Mouse (Mus musculus): ENCODE measurements at regions not wholly inside any gene's neighbourhood (a gene's known extent, or its start where the extent isn't known, plus 50 kb on each side); places are given as distances from the start of the nearest gene placed in this dataset.

GRCm38 (mm10) chr9:12692329-12692728, 553.3 kb downstream of the Jrkl start:
- TF ChIP-seq CTCF (IDR thresholded peaks at IDR 0.05), result peak; percentile 51
- Histone ChIP-seq H3K4me1 (ENCODE audit: insufficient read depth, low read length) (no peaks in the 10 kb centered on the region), H3K36me3 (ENCODE audit: insufficient read depth, low read length) (no peaks in the 10 kb centered on the region), H3K27ac (ENCODE audit: low read depth, low read length) (no peak overlapping the region), H3K9me3 (ENCODE audit: low read length) (no peaks in the 10 kb centered on the region), H3K4me3 (ENCODE audit: low read depth, low read length) (no peak overlapping the region), H3K4me2 (ENCODE audit: low read depth, low read length, poor library complexity, severe bottlenecking) (no peak overlapping the region), H3K27me3 (ENCODE audit: insufficient read depth, low read length) (no peaks in the 10 kb centered on the region), H3K9ac (replicated peaks; ENCODE audit: low read length, poor library complexity, severe bottlenecking) (no peak overlapping the region)
- DNase-seq (ENCODE audit: low spot score) (no peak), ATAC-seq (ENCODE audit: low FRiP score) (no peak)
- WGBS, result 58% methylated on average over 4 of the region's 4 CpGs

- Histone ChIP-seq H3K4me2 (ENCODE audit: low read depth, low read length, poor library complexity, severe bottlenecking) (no peak overlapping the region), H3K36me3 (ENCODE audit: insufficient read depth, low read length) (no peaks in the 10 kb centered on the region), H3K9me3 (ENCODE audit: low read length) (no peaks in the 10 kb centered on the region), H3K4me1 (ENCODE audit: insufficient read depth, low read length) (no peaks in the 10 kb centered on the region), H3K4me3 (ENCODE audit: low read depth, low read length) (no peak overlapping the region), H3K27me3 (ENCODE audit: insufficient read depth, low read length) (no peaks in the 10 kb centered on the region), H3K9ac (replicated peaks; ENCODE audit: low read length, poor library complexity, severe bottlenecking) (no peak overlapping the region), H3K27ac (ENCODE audit: low read depth, low read length) (no peak overlapping the region)
- TF ChIP-seq CTCF (IDR thresholded peaks at IDR 0.05), result no peak
- no peak for ATAC-seq (ENCODE audit: low FRiP score)
- 55% methylated on average over 1 of the region's 1 CpGs for WGBS
- DNase-seq (ENCODE audit: low spot score), result no peak
Observed at GRCm38 (mm10) chr9:12690948-12691279, 554.7 kb downstream of the Jrkl start.

DNA sequence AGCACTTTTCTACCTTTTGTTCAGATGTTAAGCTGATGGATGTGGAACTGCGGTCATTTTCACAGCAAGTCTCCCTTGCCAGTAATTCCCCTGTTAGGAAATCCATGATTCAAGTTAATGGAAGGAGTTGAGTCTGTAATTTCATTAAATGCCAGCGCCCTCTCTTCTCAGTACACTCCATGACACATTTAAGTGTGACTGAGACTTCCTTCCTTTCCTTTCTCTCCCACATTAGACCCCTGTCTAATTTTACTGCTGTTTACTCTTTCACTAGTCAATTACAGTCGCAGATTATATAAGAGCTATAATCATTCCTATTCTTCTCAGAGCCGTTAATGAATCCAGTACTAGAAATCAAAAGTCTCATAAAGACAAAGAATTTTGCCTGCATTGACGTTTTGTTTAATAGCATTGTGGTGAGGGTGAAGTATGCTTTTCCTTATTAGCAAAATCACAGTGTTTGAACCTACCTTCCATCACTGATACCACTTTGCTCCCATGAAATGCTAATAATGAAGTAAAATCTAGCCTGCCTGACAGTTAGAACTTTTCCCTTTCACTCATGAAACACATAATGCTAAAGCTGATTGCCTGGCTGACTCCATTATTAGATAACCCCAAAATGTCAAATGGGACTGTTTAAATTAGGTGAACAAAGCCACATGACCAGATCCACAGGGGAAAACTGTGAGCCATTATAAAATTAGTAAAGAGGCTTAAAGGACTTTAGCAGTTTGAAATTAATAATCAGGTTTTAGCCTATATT, 555.3 kb downstream of the Jrkl start:
- no peak for TF ChIP-seq CTCF (IDR thresholded peaks at IDR 0.05)
- DNase-seq (ENCODE audit: low spot score), result peak; percentile 4
- H3K36me3 ChIP-seq (ENCODE audit: insufficient read depth, low read length), result no peaks in the 10 kb centered on the region
- H3K27me3 ChIP-seq (ENCODE audit: insufficient read depth, low read length), result no peaks in the 10 kb centered on the region
- no peak overlapping the region for H3K4me2 ChIP-seq (ENCODE audit: low read depth, low read length, poor library complexity, severe bottlenecking)
- ATAC-seq (ENCODE audit: low FRiP score), result no peak
- WGBS, result 67% methylated on average over 5 of the region's 5 CpGs
- no peaks in the 10 kb centered on the region for H3K9me3 ChIP-seq (ENCODE audit: low read length)
- H3K4me3 ChIP-seq (ENCODE audit: low read depth, low read length), result no peak overlapping the region
- H3K4me1 ChIP-seq (ENCODE audit: insufficient read depth, low read length), result no peaks in the 10 kb centered on the region
- H3K27ac ChIP-seq (ENCODE audit: low read depth, low read length), result no peak overlapping the region
- no peak overlapping the region for H3K9ac ChIP-seq (replicated peaks; ENCODE audit: low read length, poor library complexity, severe bottlenecking)
